ENCODE assay signal across 15 mouse cellular contexts in the genomic region with DNA sequence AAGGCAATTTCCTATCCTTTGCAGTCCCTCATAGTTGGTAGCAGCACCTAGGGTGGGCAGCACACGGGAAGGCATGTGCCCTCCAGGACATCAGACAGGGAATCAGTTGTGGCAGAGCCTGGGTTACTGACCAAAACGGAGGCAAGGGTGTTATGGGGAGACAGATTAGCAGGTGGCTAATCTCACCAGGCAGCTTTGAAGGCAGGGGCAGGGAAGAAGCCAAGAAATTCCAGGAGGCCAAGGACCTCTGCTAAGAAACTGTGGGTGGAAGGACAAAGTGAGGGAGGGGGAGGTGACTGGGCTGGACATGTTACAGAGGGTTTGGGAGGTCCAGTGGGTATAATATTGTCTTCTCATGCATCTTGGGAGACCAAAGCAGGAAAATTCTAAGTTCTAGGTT. TPM values are rescaled to one million over a fixed set of nuclear protein-coding genes. Genes with fewer than 3 reads are reported as not detected.
DNase-seq lines count a peak whose midpoint lies in the region; ATAC-seq and TF ChIP-seq lines count a peak whose summit lies in the region.
"Had no signal": no experiment of that assay in that cellular context is flagged by ENCODE, and none has a peak within 500 bp of the region (broad histone marks: within the 10 kb centered on the region; RNA-seq: fewer than 3 reads in every experiment).

No protein-coding gene starts in this region.

- no peak overlapping the region for H3K4me2 ChIP-seq in hindbrain, embryonic 14.5 days (replicated peaks)
- no peak overlapping the region for H3K4me2 ChIP-seq in neural tube, embryonic 13.5 days
- no peak overlapping the region for H3K4me2 ChIP-seq in neural tube, embryonic 15.5 days
- peak overlapping the region; percentile 94 for H3K4me2 ChIP-seq in liver, embryonic 12.5 days

- H3K4me3 ChIP-seq in hindbrain, embryonic 10.5 days = 0 out of 2 replicates have a peak overlapping the region, but pooled peaks have one; percentile 79
- no peak overlapping the region for H3K4me3 ChIP-seq in hindbrain, embryonic 14.5 days (replicated peaks; ENCODE audit: low read length)
- H3K4me3 ChIP-seq in neural tube, embryonic 13.5 days = no peak overlapping the region
- no peak overlapping the region for H3K4me3 ChIP-seq in neural tube, embryonic 15.5 days (replicated peaks)
- peak overlapping the region; percentile 86 for H3K4me3 ChIP-seq in liver, embryonic 12.5 days
- H3K4me3 ChIP-seq in layer of hippocampus, adult 2 months = no peak overlapping the region

- DNase-seq in hindbrain, embryonic 10.5 days (ENCODE audit: low spot score) = no peak
- no peak for DNase-seq in hindbrain, embryonic 14.5 days (ENCODE audit: low spot score)
- peak; percentile 61 for DNase-seq in lung, postnatal 36 days
- DNase-seq in layer of hippocampus, adult 2 months (ENCODE audit: low spot score in 2 of 2) = no peak
- DNase-seq: cerebellum, adult 8-10 months; heart, postnatal 36 days; kidney, postnatal 36 days; layer of hippocampus, postnatal 36 days; left cerebral cortex, postnatal 4 days had no signal

- H3K4me1 ChIP-seq in hindbrain, embryonic 10.5 days (replicated peaks) = peaks cover 55% of the 10 kb centered on the region
- H3K4me1 ChIP-seq in hindbrain, embryonic 14.5 days (replicated peaks; ENCODE audit: control insufficient read depth, insufficient read depth, low read length) = peaks cover 28% of the 10 kb centered on the region
- H3K4me1 ChIP-seq in neural tube, embryonic 13.5 days (replicated peaks) = peaks cover 42% of the 10 kb centered on the region
- H3K4me1 ChIP-seq in neural tube, embryonic 15.5 days = peaks cover 42% of the 10 kb centered on the region
- H3K4me1 ChIP-seq in liver, embryonic 12.5 days = peaks cover 88% of the 10 kb centered on the region

- H3K36me3 ChIP-seq in hindbrain, embryonic 10.5 days = peaks cover 53% of the 10 kb centered on the region
- peaks cover 36% of the 10 kb centered on the region for H3K36me3 ChIP-seq in hindbrain, embryonic 14.5 days (replicated peaks; ENCODE audit: control insufficient read depth, insufficient read depth)
- peaks cover 44% of the 10 kb centered on the region for H3K36me3 ChIP-seq in neural tube, embryonic 13.5 days
- H3K36me3 ChIP-seq in neural tube, embryonic 15.5 days = peaks cover 21% of the 10 kb centered on the region
- H3K36me3 ChIP-seq in liver, embryonic 12.5 days = peaks cover 53% of the 10 kb centered on the region

- 77% methylated on average over 2 of the region's 2 CpGs for WGBS in hindbrain, embryonic 10.5 days
- WGBS in hindbrain, embryonic 14.5 days = 73% methylated on average over 2 of the region's 2 CpGs
- WGBS in neural tube, embryonic 13.5 days = 77% methylated on average over 2 of the region's 2 CpGs
- WGBS in neural tube, embryonic 15.5 days = 86% methylated on average over 2 of the region's 2 CpGs
- WGBS in liver, embryonic 12.5 days (ENCODE audit: insufficient replicate concordance) = 24% methylated on average over 2 of the region's 2 CpGs

- ATAC-seq in hindbrain, embryonic 14.5 days (ENCODE audit: low FRiP score) = no peak
- no peak for ATAC-seq in neural tube, embryonic 13.5 days (ENCODE audit: low read depth)
- ATAC-seq in neural tube, embryonic 15.5 days (ENCODE audit: low FRiP score) = no peak
- ATAC-seq in liver, embryonic 12.5 days = peak; percentile 6; the same call in 1 of the 2 replicates
- ATAC-seq: activated CD4-positive, CD25-positive, alpha-beta regulatory T cell, adult 4 months; intestine, embryonic 16.5 days had no signal

- H3K9ac ChIP-seq in hindbrain, embryonic 14.5 days = no peak overlapping the region
- H3K9ac ChIP-seq in neural tube, embryonic 13.5 days = 0 out of 2 replicates have a peak overlapping the region, but pooled peaks have one; percentile 14
- H3K9ac ChIP-seq in neural tube, embryonic 15.5 days (replicated peaks) = no peak overlapping the region
- H3K9ac ChIP-seq in liver, embryonic 12.5 days = peak overlapping the region; percentile 93

- H3K9me3 ChIP-seq in hindbrain, embryonic 10.5 days = no peaks in the 10 kb centered on the region
- no peaks in the 10 kb centered on the region for H3K9me3 ChIP-seq in hindbrain, embryonic 14.5 days (ENCODE audit: control insufficient read depth, low read length)
- no peaks in the 10 kb centered on the region for H3K9me3 ChIP-seq in neural tube, embryonic 13.5 days
- H3K9me3 ChIP-seq in neural tube, embryonic 15.5 days (replicated peaks) = no peaks in the 10 kb centered on the region
- no peaks in the 10 kb centered on the region for H3K9me3 ChIP-seq in liver, embryonic 12.5 days (replicated peaks)

- H3K27ac ChIP-seq in hindbrain, embryonic 10.5 days = 0 out of 2 replicates have a peak overlapping the region, but pooled peaks have one; percentile 97
- H3K27ac ChIP-seq in hindbrain, embryonic 14.5 days = no peak overlapping the region
- H3K27ac ChIP-seq in neural tube, embryonic 13.5 days (replicated peaks) = no peak overlapping the region
- no peak overlapping the region for H3K27ac ChIP-seq in neural tube, embryonic 15.5 days (replicated peaks)
- peak overlapping the region; percentile 98 for H3K27ac ChIP-seq in liver, embryonic 12.5 days
- no peak overlapping the region for H3K27ac ChIP-seq in layer of hippocampus, adult 2 months

- H3K27me3 ChIP-seq in hindbrain, embryonic 10.5 days (ENCODE audit: insufficient read depth, poor library complexity, severe bottlenecking) = no peaks in the 10 kb centered on the region
- H3K27me3 ChIP-seq in hindbrain, embryonic 14.5 days (ENCODE audit: control insufficient read depth, insufficient read depth, low read length) = no peaks in the 10 kb centered on the region
- H3K27me3 ChIP-seq in neural tube, embryonic 13.5 days = no peaks in the 10 kb centered on the region
- H3K27me3 ChIP-seq in neural tube, embryonic 15.5 days (replicated peaks) = no peaks in the 10 kb centered on the region
- H3K27me3 ChIP-seq in liver, embryonic 12.5 days (replicated peaks) = no peaks in the 10 kb centered on the region

- TF ChIP-seq CTCF in layer of hippocampus, adult 2 months (conservative IDR thresholded peaks at IDR 0.05) = no peak

RNA-seq across cellular contexts. Expression of a gene that starts 3.4 kb away (rescaled TPM):
- polyA plus RNA-seq in hindbrain, embryonic 10.5 days (2016; fragmentation: Nextera tagmentation; extraction: Ambion mirVana) = 94.8 and 106 TPM in 2 replicates
- 44.9 and 53.7 TPM in 2 replicates for polyA plus RNA-seq in hindbrain, embryonic 14.5 days (2014; fragmentation: Nextera tagmentation; extraction: Ambion mirVana)
- polyA plus RNA-seq in neural tube, embryonic 13.5 days (2015; fragmentation: Nextera tagmentation; extraction: Ambion mirVana) = 84.0 and 84.7 TPM in 2 replicates
- polyA plus RNA-seq in neural tube, embryonic 15.5 days (2015; fragmentation: Nextera tagmentation; extraction: Ambion mirVana) = 56.9 and 58.2 TPM in 2 replicates
- 79.0 and 79.5 TPM in 2 replicates for polyA plus RNA-seq in liver, embryonic 12.5 days (2016; fragmentation: Nextera tagmentation; extraction: Ambion mirVana)
- total RNA-seq in layer of hippocampus, adult 2 months (2021) = 10 to 100 TPM; 25.2 to 37.6 TPM

RNA-seq across cellular contexts. Expression of a gene that starts 9.5 kb away (rescaled TPM):
- 40.8 and 46.1 TPM in 2 replicates for polyA plus RNA-seq in hindbrain, embryonic 10.5 days (2016; fragmentation: Nextera tagmentation; extraction: Ambion mirVana)
- polyA plus RNA-seq in hindbrain, embryonic 14.5 days (2014; fragmentation: Nextera tagmentation; extraction: Ambion mirVana) = 18.6 and 19.7 TPM in 2 replicates
- 18.9 and 19.0 TPM in 2 replicates for polyA plus RNA-seq in neural tube, embryonic 13.5 days (2015; fragmentation: Nextera tagmentation; extraction: Ambion mirVana)
- 26.3 and 38.6 TPM in 2 replicates for polyA plus RNA-seq in neural tube, embryonic 15.5 days (2015; fragmentation: Nextera tagmentation; extraction: Ambion mirVana)
- polyA plus RNA-seq in liver, embryonic 12.5 days (2016; fragmentation: Nextera tagmentation; extraction: Ambion mirVana) = 152 and 159 TPM in 2 replicates
- total RNA-seq in layer of hippocampus, adult 2 months (2021) = 1 to 10 TPM; 1.3 to 3.8 TPM
- total RNA-seq: monocyte, adult 5-6 weeks had no signal

RNA-seq across cellular contexts. Expression of a gene that starts 18.3 kb away (rescaled TPM):
- polyA plus RNA-seq in hindbrain, embryonic 10.5 days (2016; fragmentation: Nextera tagmentation; extraction: Ambion mirVana) = 0.14 and 0.17 TPM in 2 replicates
- polyA plus RNA-seq in hindbrain, embryonic 14.5 days (2014; fragmentation: Nextera tagmentation; extraction: Ambion mirVana) = 0.12 and 0.24 TPM in 2 replicates
- polyA plus RNA-seq in neural tube, embryonic 13.5 days (2015; fragmentation: Nextera tagmentation; extraction: Ambion mirVana) = 0.32 TPM in 1 of 2 replicates, not detected in the other
- 0.13 and 0.14 TPM in 2 replicates for polyA plus RNA-seq in neural tube, embryonic 15.5 days (2015; fragmentation: Nextera tagmentation; extraction: Ambion mirVana)
- polyA plus RNA-seq in liver, embryonic 12.5 days (2016; fragmentation: Nextera tagmentation; extraction: Ambion mirVana) = 0.08 and 0.12 TPM in 2 replicates
- under 1 TPM in 1 of 2 experiments, not detected in 1; 0.13 TPM for total RNA-seq in layer of hippocampus, adult 2 months (2021)
- total RNA-seq: left cerebral cortex, postnatal 4 days had no signal
- polyA plus RNA-seq: activated CD4-positive, CD25-positive, alpha-beta regulatory T cell, adult 4 months had no signal

RNA-seq across cellular contexts. Expression of a gene that starts 27.7 kb away (rescaled TPM):
- not detected in 2 replicates for polyA plus RNA-seq in hindbrain, embryonic 10.5 days (2016; fragmentation: Nextera tagmentation; extraction: Ambion mirVana)
- not detected in 2 replicates for polyA plus RNA-seq in hindbrain, embryonic 14.5 days (2014; fragmentation: Nextera tagmentation; extraction: Ambion mirVana)
- not detected in 2 replicates for polyA plus RNA-seq in neural tube, embryonic 13.5 days (2015; fragmentation: Nextera tagmentation; extraction: Ambion mirVana)
- not detected in 2 replicates for polyA plus RNA-seq in neural tube, embryonic 15.5 days (2015; fragmentation: Nextera tagmentation; extraction: Ambion mirVana)
- not detected in 2 replicates for polyA plus RNA-seq in liver, embryonic 12.5 days (2016; fragmentation: Nextera tagmentation; extraction: Ambion mirVana)
- not detected for total RNA-seq in layer of hippocampus, adult 2 months (2021)
- total RNA-seq: heart, postnatal 36 days; layer of hippocampus, postnatal 36 days; left cerebral cortex, postnatal 4 days; monocyte, adult 5-6 weeks had no signal
- polyA plus RNA-seq: activated CD4-positive, CD25-positive, alpha-beta regulatory T cell, adult 4 months; intestine, embryonic 16.5 days had no signal

RNA-seq across cellular contexts. Expression of a gene that starts 39.3 kb away (rescaled TPM):
- polyA plus RNA-seq in hindbrain, embryonic 10.5 days (2016; fragmentation: Nextera tagmentation; extraction: Ambion mirVana) = 0.44 and 0.96 TPM in 2 replicates
- 0.35 and 0.41 TPM in 2 replicates for polyA plus RNA-seq in hindbrain, embryonic 14.5 days (2014; fragmentation: Nextera tagmentation; extraction: Ambion mirVana)
- polyA plus RNA-seq in neural tube, embryonic 13.5 days (2015; fragmentation: Nextera tagmentation; extraction: Ambion mirVana) = 0.46 and 0.91 TPM in 2 replicates
- 0.90 and 1.0 TPM in 2 replicates for polyA plus RNA-seq in neural tube, embryonic 15.5 days (2015; fragmentation: Nextera tagmentation; extraction: Ambion mirVana)
- 0.06 TPM in 1 of 2 replicates, not detected in the other for polyA plus RNA-seq in liver, embryonic 12.5 days (2016; fragmentation: Nextera tagmentation; extraction: Ambion mirVana)
- total RNA-seq in layer of hippocampus, adult 2 months (2021) = under 1 TPM; 0.25 to 0.26 TPM
- total RNA-seq: heart, postnatal 36 days; monocyte, adult 5-6 weeks had no signal
- polyA plus RNA-seq: activated CD4-positive, CD25-positive, alpha-beta regulatory T cell, adult 4 months had no signal

Comparison
In these comparisons a context has a peak if more than half of its experiments do, and no peak if none do; other contexts are left out.
1. H3K27ac ChIP-seq: peak in hindbrain, embryonic 10.5 days (single experiment) and liver, embryonic 12.5 days (single experiment); none in hindbrain, embryonic 14.5 days (single experiment), neural tube, embryonic 13.5 days (single experiment), neural tube, embryonic 15.5 days (single experiment) and layer of hippocampus, adult 2 months (single experiment).
2. H3K4me3 ChIP-seq: peak in hindbrain, embryonic 10.5 days (single experiment) and liver, embryonic 12.5 days (single experiment); none in hindbrain, embryonic 14.5 days (single experiment), neural tube, embryonic 13.5 days (single experiment), neural tube, embryonic 15.5 days (single experiment) and layer of hippocampus, adult 2 months (single experiment).
3. H3K9ac ChIP-seq: peak in neural tube, embryonic 13.5 days (single experiment) and liver, embryonic 12.5 days (single experiment); none in hindbrain, embryonic 14.5 days (single experiment) and neural tube, embryonic 15.5 days (single experiment).